Mouse (Mus musculus): ENCODE measurements at regions not wholly inside any gene's neighbourhood (a gene's known extent, or its start where the extent isn't known, plus 50 kb on each side); places are given as distances from the start of the nearest gene placed in this dataset.

DNA sequence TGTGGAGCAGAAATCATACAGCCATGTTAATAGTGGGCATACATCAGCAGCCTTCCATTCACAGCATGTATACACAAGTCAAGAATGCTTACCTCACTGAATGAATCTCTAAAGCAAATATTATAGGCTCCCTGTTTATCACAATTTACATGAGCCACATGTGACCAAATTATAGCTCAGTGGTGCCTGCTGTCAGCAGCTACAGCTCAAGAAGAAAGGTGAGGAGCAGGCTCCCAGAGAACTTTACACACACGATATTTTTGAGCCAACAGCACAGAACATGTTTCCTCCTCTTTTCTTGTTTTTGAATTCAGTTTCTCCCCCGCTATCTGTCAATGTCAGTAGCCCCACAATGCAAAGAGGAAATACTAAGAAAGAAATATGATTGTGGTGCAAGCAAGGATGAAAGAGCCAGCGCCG is 1605.4 kb downstream of the 4930444P10Rik start:
- ATAC-seq (ENCODE audit: low read depth) (no peak), DNase-seq (no peak)
- no peak overlapping the region for H3K27ac ChIP-seq
- peaks cover 14% of the 10 kb centered on the region for H3K4me1 ChIP-seq (replicated peaks)
- H3K9me3 ChIP-seq (replicated peaks), result no peaks in the 10 kb centered on the region
- H3K27me3 ChIP-seq, result no peaks in the 10 kb centered on the region
- H3K4me2 ChIP-seq, result no peak overlapping the region
- H3K4me3 ChIP-seq (replicated peaks), result no peak overlapping the region
- WGBS (ENCODE audit: insufficient replicate concordance), result 22% methylated on average over 4 of the region's 4 CpGs
- H3K36me3 ChIP-seq, result no peaks in the 10 kb centered on the region
- no peak overlapping the region for H3K9ac ChIP-seq

DNA sequence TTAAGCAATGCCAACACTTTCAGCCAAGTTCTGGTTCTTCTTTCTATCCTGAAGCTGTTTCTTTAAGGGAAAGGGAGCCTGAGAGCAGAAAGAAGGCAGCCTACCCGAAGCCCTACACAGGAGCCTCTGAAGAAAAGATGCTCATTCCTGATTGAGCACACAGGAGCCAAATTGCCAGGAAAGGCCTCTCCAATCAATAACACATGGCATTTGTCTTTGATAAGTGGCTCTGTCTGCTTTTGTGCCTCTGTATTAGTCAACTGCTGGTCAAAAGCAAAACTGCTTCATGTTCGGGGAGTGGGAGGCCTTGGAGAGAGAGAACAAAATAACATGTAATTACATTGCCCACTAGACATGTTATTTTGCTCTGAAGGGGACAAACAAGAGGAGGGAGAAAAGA is 1607.4 kb downstream of the 4930444P10Rik start:
- H3K4me3 ChIP-seq (replicated peaks), result no peak overlapping the region
- no peaks in the 10 kb centered on the region for H3K36me3 ChIP-seq
- ATAC-seq (ENCODE audit: low read depth) (no peak), DNase-seq (no peak)
- H3K9me3 ChIP-seq (replicated peaks), result no peaks in the 10 kb centered on the region
- WGBS (ENCODE audit: insufficient replicate concordance), result 50% methylated on average over 2 of the region's 2 CpGs
- no peak overlapping the region for H3K9ac ChIP-seq
- peaks cover 14% of the 10 kb centered on the region for H3K4me1 ChIP-seq (replicated peaks)
- H3K27me3 ChIP-seq, result no peaks in the 10 kb centered on the region
- no peak overlapping the region for H3K4me2 ChIP-seq
- H3K27ac ChIP-seq, result no peak overlapping the region

DNA sequence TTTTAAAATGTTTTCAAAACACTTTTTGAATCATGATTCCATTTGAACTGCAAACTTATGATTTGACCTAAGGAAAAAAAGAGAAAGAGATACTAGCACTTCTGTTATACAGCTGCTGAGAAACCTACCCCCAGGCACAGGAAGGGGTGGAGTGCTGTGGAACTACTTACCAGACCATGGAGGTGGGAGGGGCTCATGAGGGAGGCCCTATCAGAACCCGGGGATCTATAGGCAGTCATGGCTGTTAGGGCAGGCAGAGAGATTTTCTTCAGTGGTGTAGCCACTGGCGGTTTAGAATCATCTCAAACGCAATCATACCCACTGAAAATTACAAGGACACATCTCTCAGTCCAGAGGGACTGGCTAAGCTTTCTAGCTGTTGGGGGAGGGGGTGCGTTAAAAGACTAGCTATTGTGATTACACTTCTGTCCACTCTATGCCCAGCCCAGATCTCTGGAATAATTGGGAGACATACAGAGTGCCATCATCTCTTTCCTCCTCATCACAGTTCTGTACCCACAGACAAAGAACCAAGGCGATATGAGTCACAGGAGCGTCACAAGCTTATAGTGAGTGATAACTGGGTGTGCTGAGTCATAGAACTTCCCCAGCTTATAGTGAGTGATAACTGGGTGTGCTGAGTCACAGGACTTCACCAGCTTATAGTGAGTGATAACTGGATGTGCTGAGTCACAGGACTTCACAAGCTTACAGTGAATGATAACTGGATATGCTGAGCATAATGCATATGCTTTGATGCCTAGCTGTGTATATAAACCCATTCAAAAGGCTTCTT is 1608.8 kb downstream of the 4930444P10Rik start:
- whole genome bisulfite sequencing (ENCODE audit: insufficient replicate concordance), result 35% methylated on average over 6 of the region's 6 CpGs
- DNase-seq, result peak; percentile 49

DNA sequence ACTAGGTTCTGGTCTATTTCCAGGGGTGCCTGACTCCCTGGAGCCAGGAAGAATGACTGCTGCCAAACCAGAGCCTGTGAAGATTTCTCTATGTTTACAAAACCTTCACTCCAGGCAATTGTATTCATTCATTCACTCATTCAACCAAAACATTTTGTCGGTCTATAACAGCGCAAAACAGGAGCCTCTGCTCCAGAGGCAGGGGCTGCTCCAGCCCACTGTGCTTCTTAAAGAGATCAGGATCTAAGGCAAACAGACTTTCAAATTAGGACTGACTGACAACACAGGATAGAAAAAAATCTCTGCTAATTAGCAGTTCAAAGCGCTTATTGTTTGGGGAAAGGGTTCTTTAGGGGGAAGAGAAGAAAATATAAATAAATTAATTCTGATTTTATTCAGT is 1620.8 kb downstream of the 4930444P10Rik start:
- H3K9ac ChIP-seq, result no peak overlapping the region
- H3K36me3 ChIP-seq, result no peaks in the 10 kb centered on the region
- no peak for ATAC-seq (ENCODE audit: low read depth)
- no peaks in the 10 kb centered on the region for H3K9me3 ChIP-seq (replicated peaks)
- no peaks in the 10 kb centered on the region for H3K4me1 ChIP-seq (replicated peaks)
- DNase-seq, result no peak
- no peak overlapping the region for H3K27ac ChIP-seq
- 44% methylated on average over 3 of the region's 3 CpGs for WGBS (ENCODE audit: insufficient replicate concordance)
- H3K27me3 ChIP-seq, result no peaks in the 10 kb centered on the region
- no peak overlapping the region for H3K4me2 ChIP-seq
- no peak overlapping the region for H3K4me3 ChIP-seq (replicated peaks)

More for the DNA sequence above, 1608.8 kb downstream of the 4930444P10Rik start:
- peaks cover 14% of the 10 kb centered on the region for H3K4me1 ChIP-seq (replicated peaks)
- ATAC-seq (ENCODE audit: low read depth), result peak; percentile 98
- H3K9ac ChIP-seq, result no peak overlapping the region
- no peak overlapping the region for H3K4me3 ChIP-seq (replicated peaks)
- no peaks in the 10 kb centered on the region for H3K9me3 ChIP-seq (replicated peaks)
- H3K27ac ChIP-seq, result peak overlapping the region; percentile 45; the same call in 1 of the 2 replicates
- no peak overlapping the region for H3K4me2 ChIP-seq
- no peaks in the 10 kb centered on the region for H3K36me3 ChIP-seq
- H3K27me3 ChIP-seq, result no peaks in the 10 kb centered on the region

DNA sequence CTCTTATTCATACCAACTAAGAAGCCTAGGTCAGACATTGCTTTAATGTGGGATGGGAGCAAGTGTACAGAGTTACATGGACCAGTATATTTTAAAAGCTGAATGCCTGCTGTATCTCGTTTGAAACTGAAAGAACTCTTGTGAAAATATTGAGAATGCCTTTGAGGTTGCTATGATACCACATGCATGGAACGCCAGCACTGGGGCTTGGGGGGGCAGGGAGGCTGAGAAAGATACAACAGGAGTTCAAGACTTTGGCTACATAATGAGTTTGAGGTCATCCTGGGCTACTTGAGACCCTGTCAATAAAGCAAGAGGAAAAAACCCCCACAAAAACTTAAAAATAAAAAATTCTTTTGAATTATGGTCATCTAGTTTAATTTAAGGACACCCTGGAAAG is 1621.6 kb downstream of the 4930444P10Rik start:
- ATAC-seq (ENCODE audit: low read depth) (no peak), DNase-seq (no peak)
- no peak overlapping the region for H3K4me2 ChIP-seq
- no peaks in the 10 kb centered on the region for H3K4me1 ChIP-seq (replicated peaks)
- H3K36me3 ChIP-seq, result no peaks in the 10 kb centered on the region
- H3K27me3 ChIP-seq, result no peaks in the 10 kb centered on the region
- H3K9me3 ChIP-seq (replicated peaks), result no peaks in the 10 kb centered on the region
- H3K27ac ChIP-seq, result no peak overlapping the region
- H3K4me3 ChIP-seq (replicated peaks), result no peak overlapping the region
- WGBS (ENCODE audit: insufficient replicate concordance), result 39% methylated on average over 2 of the region's 2 CpGs
- H3K9ac ChIP-seq, result no peak overlapping the region

DNA sequence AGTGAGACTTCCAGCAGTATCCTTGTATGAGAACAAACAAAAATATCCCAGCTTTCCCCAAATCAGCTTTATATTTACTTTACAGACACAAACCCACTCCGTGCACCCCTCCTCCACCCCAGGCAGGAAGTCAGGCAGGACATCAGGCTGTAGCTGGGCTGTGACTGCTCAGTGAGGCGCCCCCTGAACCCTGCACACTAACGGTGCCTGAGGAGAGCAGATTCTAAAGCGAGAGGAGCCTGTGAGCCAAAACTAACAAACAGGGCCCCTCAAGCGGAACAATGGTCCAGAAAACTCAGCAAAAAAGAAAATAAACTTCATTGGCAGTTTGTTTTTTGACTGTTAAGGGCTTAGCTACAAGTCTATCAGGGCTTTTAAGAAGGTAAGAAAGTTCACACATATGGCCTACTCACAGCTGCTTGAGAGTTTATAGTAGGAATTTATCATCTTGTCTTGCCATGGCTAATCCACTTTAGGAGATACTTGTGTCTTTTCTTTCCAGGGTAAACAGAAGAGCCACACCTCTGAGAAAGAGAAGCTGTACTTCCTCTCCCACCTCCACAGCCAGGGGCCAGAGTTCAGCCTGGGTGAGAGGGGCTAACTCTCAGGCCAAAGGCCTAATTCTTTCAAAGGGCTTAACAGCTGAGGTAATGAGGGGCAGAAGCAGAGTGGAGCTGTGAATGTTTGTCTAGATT is 1628.2 kb downstream of the 4930444P10Rik start:
- WGBS (ENCODE audit: insufficient replicate concordance), result 22% methylated on average over 5 of the region's 5 CpGs
- no peak overlapping the region for H3K4me3 ChIP-seq (replicated peaks)
- no peaks in the 10 kb centered on the region for H3K27me3 ChIP-seq
- no peak for DNase-seq
- ATAC-seq (ENCODE audit: low read depth), result 0 out of 2 replicates have a peak, but pooled peaks have one; percentile 58
- no peaks in the 10 kb centered on the region for H3K36me3 ChIP-seq
- H3K27ac ChIP-seq, result no peak overlapping the region
- no peak overlapping the region for H3K4me2 ChIP-seq
- H3K4me1 ChIP-seq (replicated peaks), result no peaks in the 10 kb centered on the region
- H3K9me3 ChIP-seq (replicated peaks), result no peaks in the 10 kb centered on the region
- no peak overlapping the region for H3K9ac ChIP-seq

DNA sequence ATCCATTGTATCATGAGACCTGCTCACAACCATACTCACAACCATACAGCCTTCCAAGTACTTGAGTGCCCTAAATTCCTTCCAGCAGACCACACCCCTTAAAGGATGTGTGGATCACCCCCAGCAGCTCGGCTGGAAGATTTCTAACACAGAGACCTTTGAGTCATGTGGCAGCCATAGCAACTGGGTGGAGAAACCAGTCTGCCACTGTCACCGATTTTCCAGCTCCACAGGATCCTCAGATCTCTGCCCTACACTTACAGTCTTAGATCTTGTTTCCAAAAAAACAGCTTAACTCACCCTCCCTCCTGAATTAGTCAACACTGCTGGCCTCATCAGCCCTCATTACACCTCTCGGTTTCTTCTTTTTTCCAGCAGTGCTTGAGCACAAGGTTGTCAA is 1630.6 kb downstream of the 4930444P10Rik start:
- DNase-seq (no peak), ATAC-seq (ENCODE audit: low read depth) (no peak)
- no peaks in the 10 kb centered on the region for H3K4me1 ChIP-seq (replicated peaks)
- no peaks in the 10 kb centered on the region for H3K9me3 ChIP-seq (replicated peaks)
- no peak overlapping the region for H3K27ac ChIP-seq
- H3K4me3 ChIP-seq (replicated peaks), result no peak overlapping the region
- 29% methylated on average over 3 of the region's 3 CpGs for WGBS (ENCODE audit: insufficient replicate concordance)
- no peak overlapping the region for H3K9ac ChIP-seq
- no peaks in the 10 kb centered on the region for H3K27me3 ChIP-seq
- no peaks in the 10 kb centered on the region for H3K36me3 ChIP-seq
- no peak overlapping the region for H3K4me2 ChIP-seq

DNA sequence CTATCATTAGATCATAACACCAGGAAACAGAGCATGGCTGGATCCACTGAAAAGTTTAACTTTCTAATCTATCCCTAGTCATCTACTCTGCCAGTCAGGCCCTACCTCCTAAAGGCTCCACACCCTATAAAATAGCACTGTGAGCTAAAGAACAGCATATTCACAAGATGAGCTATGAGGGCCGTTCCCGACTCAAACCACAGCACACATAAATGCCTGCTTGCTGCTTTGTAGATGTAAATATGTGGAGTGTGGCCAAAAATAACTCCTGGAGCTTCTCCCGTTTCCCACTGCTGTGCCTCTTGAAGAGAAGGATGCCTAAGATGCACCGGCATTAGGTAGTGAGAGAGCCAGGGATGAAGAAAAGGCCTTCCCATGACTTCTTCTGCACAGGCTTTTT is 1632.3 kb downstream of the 4930444P10Rik start:
- H3K4me3 ChIP-seq (replicated peaks), result no peak overlapping the region
- ATAC-seq (ENCODE audit: low read depth), result no peak
- no peak for DNase-seq
- H3K4me1 ChIP-seq (replicated peaks), result no peaks in the 10 kb centered on the region
- no peaks in the 10 kb centered on the region for H3K9me3 ChIP-seq (replicated peaks)
- no peak overlapping the region for H3K4me2 ChIP-seq
- 66% methylated on average over 4 of the region's 4 CpGs for WGBS (ENCODE audit: insufficient replicate concordance)
- H3K27ac ChIP-seq, result no peak overlapping the region
- no peaks in the 10 kb centered on the region for H3K27me3 ChIP-seq
- H3K9ac ChIP-seq, result no peak overlapping the region
- no peaks in the 10 kb centered on the region for H3K36me3 ChIP-seq

DNA sequence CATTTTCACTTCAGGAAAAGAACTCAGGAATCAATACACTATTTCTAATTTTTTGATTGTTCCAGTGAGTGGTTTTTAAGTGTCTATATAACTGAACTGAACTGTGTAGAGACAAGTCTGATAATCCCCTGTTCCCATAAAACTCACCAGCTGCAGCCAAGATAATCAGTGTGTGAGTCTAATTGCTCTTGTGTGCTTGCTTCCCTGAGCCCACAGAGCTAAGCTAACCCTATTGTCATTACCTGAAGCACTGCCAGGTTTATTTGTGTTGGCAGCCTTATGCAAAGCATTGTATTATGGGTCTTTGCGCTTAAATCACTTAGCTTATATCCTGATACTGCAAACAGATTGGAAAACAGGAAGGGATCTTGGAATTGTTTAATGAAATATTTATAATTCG is 1663.8 kb downstream of the 4930444P10Rik start:
- H3K4me2 ChIP-seq, result no peak overlapping the region
- no peaks in the 10 kb centered on the region for H3K9me3 ChIP-seq (replicated peaks)
- H3K4me3 ChIP-seq (replicated peaks), result no peak overlapping the region
- 50% methylated on average over 2 of the region's 2 CpGs for WGBS (ENCODE audit: insufficient replicate concordance)
- H3K9ac ChIP-seq, result no peak overlapping the region
- no peaks in the 10 kb centered on the region for H3K27me3 ChIP-seq
- H3K4me1 ChIP-seq (replicated peaks), result no peaks in the 10 kb centered on the region
- no peak overlapping the region for H3K27ac ChIP-seq
- DNase-seq (no peak), ATAC-seq (ENCODE audit: low read depth) (no peak)
- no peaks in the 10 kb centered on the region for H3K36me3 ChIP-seq

DNA sequence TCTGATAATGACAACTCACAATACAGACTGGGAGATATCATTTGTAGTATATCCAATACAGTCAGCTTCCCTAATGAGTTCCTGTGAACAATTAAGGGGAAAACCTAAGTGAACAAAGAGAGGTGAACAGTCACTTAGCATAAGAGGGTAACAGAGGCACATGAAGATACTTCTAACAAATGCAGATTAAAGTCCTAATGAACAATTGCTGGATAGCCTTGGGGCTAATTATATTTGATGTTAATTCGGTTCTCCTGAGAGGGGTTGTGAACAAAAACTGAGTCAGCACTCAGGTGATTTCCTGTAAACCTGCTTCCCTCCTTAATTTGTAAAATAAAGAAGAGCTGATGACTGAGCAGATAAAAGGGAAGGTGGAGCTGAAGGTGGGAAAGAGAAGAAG is 1672.1 kb downstream of the 4930444P10Rik start:
- Histone ChIP-seq H3K9me3 (replicated peaks) (no peaks in the 10 kb centered on the region), H3K27ac (no peak overlapping the region), H3K4me3 (replicated peaks) (no peak overlapping the region), H3K9ac (no peak overlapping the region), H3K4me2 (no peak overlapping the region), H3K4me1 (replicated peaks) (no peaks in the 10 kb centered on the region), H3K36me3 (no peaks in the 10 kb centered on the region), H3K27me3 (no peaks in the 10 kb centered on the region)
- WGBS (ENCODE audit: insufficient replicate concordance), result 53% methylated on average over 1 of the region's 1 CpGs
- ATAC-seq (ENCODE audit: low read depth) (no peak), DNase-seq (no peak)

DNA sequence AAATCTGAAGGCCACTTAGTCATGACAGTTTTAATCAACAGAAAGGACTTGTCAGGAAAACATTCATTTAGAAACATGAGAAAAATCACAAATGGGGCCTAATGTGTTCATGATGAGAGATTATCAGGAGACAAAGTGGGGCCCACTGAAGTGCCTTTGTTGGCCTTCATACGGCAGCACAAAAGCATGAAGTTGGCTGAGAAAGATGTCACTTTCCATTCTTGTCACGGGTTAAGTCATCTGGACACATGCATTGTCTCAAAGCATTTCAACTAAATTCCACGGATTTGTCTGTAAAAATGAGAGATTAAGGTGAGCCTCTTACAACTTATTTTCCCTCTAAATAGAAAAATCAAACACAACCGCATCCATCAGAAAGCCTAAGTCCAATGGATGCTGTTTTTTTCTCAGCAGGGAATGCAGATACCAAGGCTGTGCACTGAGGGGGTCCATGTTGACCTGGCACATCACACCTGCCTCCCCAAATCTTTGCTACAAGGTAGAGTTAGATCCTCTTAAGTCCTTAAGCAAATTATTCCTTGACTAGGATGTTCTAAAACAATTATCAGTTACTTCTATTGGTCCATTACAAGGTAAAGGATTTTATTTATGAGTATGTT is 1679.2 kb downstream of the 4930444P10Rik start:
- Histone ChIP-seq H3K4me1 (replicated peaks) (no peaks in the 10 kb centered on the region), H3K36me3 (no peaks in the 10 kb centered on the region), H3K9ac (no peak overlapping the region), H3K4me3 (replicated peaks) (no peak overlapping the region), H3K9me3 (replicated peaks) (no peaks in the 10 kb centered on the region), H3K27me3 (no peaks in the 10 kb centered on the region), H3K4me2 (no peak overlapping the region), H3K27ac (no peak overlapping the region)
- ATAC-seq (ENCODE audit: low read depth) (no peak), DNase-seq (no peak)
- 62% methylated on average over 4 of the region's 4 CpGs for WGBS (ENCODE audit: insufficient replicate concordance)
